Mouse (Mus musculus) kidney, postnatal 36 days (tissue): ENCODE results near the gene Scd2.
"Not testable (repeated sequence)": the region's sequence is repeated elsewhere in the genome, so short reads cannot be mapped to it uniquely, and the experiment has no call there.

Experiments used
- DNase-seq, 2 experiments: peaks; one replicate each; pipeline ENCODE4 v3.0.0; 2021 to 2022; ENCODE audit warnings: mixed read lengths in 2 of 2

Scd2 gene

GRCm38 (mm10) chr19:44314871-44315414, 21.5 kb downstream of the Scd2 start:
- peak; percentile 59 to 69 for DNase-seq

- DNase-seq, result no peak
Observed at GRCm38 (mm10) chr19:44316752-44317315, 23.4 kb downstream of the Scd2 start.

GRCm38 (mm10) chr19:44317391-44317790, 23.9 kb downstream of the Scd2 start:
- no peak for DNase-seq

- DNase-seq, result no peak
Observed at GRCm38 (mm10) chr19:44318545-44318944, 25.1 kb downstream of the Scd2 start.

- DNase-seq, result no peak
Observed at GRCm38 (mm10) chr19:44320316-44320715, 26.8 kb downstream of the Scd2 start.

- DNase-seq, result peak in 1 of 2 experiments; percentile 19
Observed at GRCm38 (mm10) chr19:44321201-44321600, 27.7 kb downstream of the Scd2 start.

- no peak for DNase-seq
Observed at GRCm38 (mm10) chr19:44321631-44322030, 28.2 kb downstream of the Scd2 start.

- DNase-seq, result peak in 1 of 2 experiments; percentile 26
Observed at GRCm38 (mm10) chr19:44329566-44329965, 36.1 kb downstream of the Scd2 start.

- not testable (repeated sequence) for DNase-seq
Observed at GRCm38 (mm10) chr19:44331128-44331527, 37.7 kb downstream of the Scd2 start.

GRCm38 (mm10) chr19:44331911-44332310, 38.4 kb downstream of the Scd2 start:
- DNase-seq, result no peak

GRCm38 (mm10) chr19:44332326-44332725, 38.9 kb downstream of the Scd2 start:
- no peak for DNase-seq

- DNase-seq, result peak; percentile 72 to 76
Observed at GRCm38 (mm10) chr19:44332833-44333623, 39.6 kb downstream of the Scd2 start, which contains the start of gene Scd4. Gene Scd4, plus strand, starts transcription at chr19:44333092.

- DNase-seq, result no peak
Observed at GRCm38 (mm10) chr19:44333991-44334390, 40.5 kb downstream of the Scd2 start.

GRCm38 (mm10) chr19:44335876-44336662, 42.6 kb downstream of the Scd2 start:
- DNase-seq, result no peak

- DNase-seq, result no peak
Observed at GRCm38 (mm10) chr19:44349689-44350088, 56.2 kb downstream of the Scd2 start.

- no peak for DNase-seq
Observed at GRCm38 (mm10) chr19:44351756-44352155, 58.3 kb downstream of the Scd2 start.
